Mouse (Mus musculus): ENCODE measurements around the gene Cpne2. TPM values are rescaled to one million over a fixed set of nuclear protein-coding genes. Genes with fewer than 3 reads are reported as not detected.

The Cpne2 gene
- polyA plus RNA-seq, 1 experiment from 2014 or later = 5.8 TPM

DNA sequence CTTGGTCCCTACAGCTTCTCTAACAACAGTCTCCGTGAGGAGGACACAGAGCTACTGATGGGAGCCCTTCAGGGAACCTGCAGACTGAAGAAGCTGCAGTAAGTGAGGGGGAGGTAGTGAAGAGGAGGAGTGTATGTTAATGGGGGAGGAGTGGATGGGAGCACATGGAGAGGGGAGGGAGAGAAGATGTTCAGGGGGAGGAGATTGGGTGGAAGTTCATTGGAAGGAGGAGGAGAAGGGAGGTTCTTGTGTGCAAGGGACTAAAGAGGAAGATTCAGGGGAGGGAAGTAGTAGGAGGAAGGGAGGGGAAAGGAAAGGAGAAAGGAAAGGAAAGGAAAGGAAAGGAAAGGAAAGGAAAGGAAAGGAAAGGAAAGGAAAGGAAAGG is 16.6 kb upstream of the Cpne2 start:
- WGBS = 47% methylated on average over 1 of the region's 1 CpGs
- Histone ChIP-seq H3K9ac (ENCODE audit: low read length) (no peak overlapping the region), H3K36me3 (ENCODE audit: control insufficient read depth, insufficient read depth) (no peaks in the 10 kb centered on the region), H3K4me3 (ENCODE audit: low read length) (no peak overlapping the region), H3K4me1 (ENCODE audit: control insufficient read depth, insufficient read depth, low read length) (no peaks in the 10 kb centered on the region), H3K27ac (ENCODE audit: low read length) (no peak overlapping the region), H3K9me3 (replicated peaks; ENCODE audit: control insufficient read depth, low read length) (no peaks in the 10 kb centered on the region), H3K27me3 (ENCODE audit: control insufficient read depth, insufficient read depth, low read length) (peaks cover 5% of the 10 kb centered on the region; the same call in 1 of the 2 replicates), H3K4me2 (ENCODE audit: low read depth, low read length) (no peak overlapping the region)
- ATAC-seq (replicated peaks; ENCODE audit: extremely low read depth, insufficient read depth, low FRiP score) = no peak

DNA sequence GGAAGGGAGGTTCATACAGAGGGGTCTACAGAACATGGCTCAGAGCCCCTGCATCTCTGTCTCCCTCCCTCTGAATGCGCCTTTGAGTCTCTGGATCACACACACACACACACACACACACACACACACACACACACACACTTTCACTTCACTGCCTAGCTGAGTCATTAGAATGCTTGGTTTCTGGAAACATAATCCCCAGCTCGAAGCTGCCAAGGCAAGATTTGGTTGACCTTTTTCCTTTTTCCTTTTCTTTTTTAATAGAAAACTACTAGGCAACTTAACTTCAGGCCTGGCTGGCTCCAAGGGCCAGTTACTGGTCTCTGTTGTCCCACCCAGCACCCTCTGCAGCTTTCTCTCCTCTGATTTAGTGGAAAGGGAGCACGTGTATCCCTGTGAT is 16.0 kb upstream of the Cpne2 start:
- no peak overlapping the region for H3K27ac ChIP-seq (ENCODE audit: low read length)
- H3K27me3 ChIP-seq (ENCODE audit: control insufficient read depth, insufficient read depth, low read length) = peaks cover 5% of the 10 kb centered on the region; the same call in 1 of the 2 replicates
- WGBS = 62% methylated on average over 3 of the region's 3 CpGs
- H3K9me3 ChIP-seq (replicated peaks; ENCODE audit: control insufficient read depth, low read length) = no peaks in the 10 kb centered on the region
- no peak for ATAC-seq (replicated peaks; ENCODE audit: extremely low read depth, insufficient read depth, low FRiP score)
- H3K4me3 ChIP-seq (ENCODE audit: low read length) = no peak overlapping the region
- H3K9ac ChIP-seq (ENCODE audit: low read length) = no peak overlapping the region
- H3K4me2 ChIP-seq (ENCODE audit: low read depth, low read length) = no peak overlapping the region
- H3K4me1 ChIP-seq (ENCODE audit: control insufficient read depth, insufficient read depth, low read length) = no peaks in the 10 kb centered on the region
- H3K36me3 ChIP-seq (ENCODE audit: control insufficient read depth, insufficient read depth) = no peaks in the 10 kb centered on the region

DNA sequence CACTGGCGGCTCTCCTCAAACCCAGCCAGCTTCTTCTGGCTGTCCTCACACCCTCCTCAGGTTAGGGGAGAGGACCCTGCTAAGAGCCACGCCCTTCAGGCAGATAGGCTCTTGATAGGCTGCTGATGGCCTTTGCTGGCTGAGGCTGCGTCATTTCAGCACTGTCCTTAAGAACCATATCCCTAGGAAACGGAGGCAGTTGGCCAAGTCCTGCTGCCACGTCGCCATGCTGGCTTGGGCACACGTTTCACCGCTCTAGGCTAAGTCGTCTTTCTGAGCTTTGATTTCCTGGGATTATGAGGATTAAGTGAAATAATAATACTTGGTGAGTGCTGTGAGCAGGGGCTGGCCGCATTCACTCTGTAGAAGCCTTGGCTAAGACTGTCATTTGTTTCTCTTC is 14.5 kb upstream of the Cpne2 start:
- Histone ChIP-seq H3K27me3 (ENCODE audit: control insufficient read depth, insufficient read depth, low read length) (peaks cover 5% of the 10 kb centered on the region; the same call in 1 of the 2 replicates), H3K4me1 (ENCODE audit: control insufficient read depth, insufficient read depth, low read length) (no peaks in the 10 kb centered on the region)
- ATAC-seq (replicated peaks; ENCODE audit: extremely low read depth, insufficient read depth, low FRiP score) = no peak

DNA sequence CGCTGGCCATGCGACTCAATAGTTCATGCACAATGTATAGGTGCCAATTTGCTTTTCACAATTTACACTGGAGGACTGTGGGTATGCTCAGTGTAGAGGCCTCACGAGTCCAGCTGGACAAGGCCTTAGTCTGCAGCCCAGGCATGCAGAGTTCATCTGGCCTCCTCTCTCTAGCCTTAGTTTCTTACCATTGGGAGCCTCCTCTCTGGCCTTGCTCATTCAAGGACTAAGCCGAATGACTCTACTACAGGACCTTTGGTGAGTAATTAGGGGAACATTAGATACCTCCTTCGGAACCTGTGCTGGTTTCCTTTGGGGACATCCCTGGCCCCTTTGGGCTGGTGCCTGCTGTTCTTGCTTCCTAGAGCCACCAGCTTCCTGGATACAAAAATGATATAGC is 13.8 kb upstream of the Cpne2 start:
- Histone ChIP-seq H3K27me3 (ENCODE audit: control insufficient read depth, insufficient read depth, low read length) (peaks cover 5% of the 10 kb centered on the region; the same call in 1 of the 2 replicates), H3K4me1 (ENCODE audit: control insufficient read depth, insufficient read depth, low read length) (no peaks in the 10 kb centered on the region), H3K36me3 (ENCODE audit: control insufficient read depth, insufficient read depth) (no peaks in the 10 kb centered on the region), H3K9ac (ENCODE audit: low read length) (no peak overlapping the region), H3K4me2 (ENCODE audit: low read depth, low read length) (no peak overlapping the region), H3K4me3 (ENCODE audit: low read length) (no peak overlapping the region), H3K9me3 (replicated peaks; ENCODE audit: control insufficient read depth, low read length) (no peaks in the 10 kb centered on the region), H3K27ac (ENCODE audit: low read length) (no peak overlapping the region)
- whole genome bisulfite sequencing = 88% methylated on average over 5 of the region's 5 CpGs
- ATAC-seq (replicated peaks; ENCODE audit: extremely low read depth, insufficient read depth, low FRiP score) = no peak

More for the DNA sequence above, 14.5 kb upstream of the Cpne2 start:
- H3K9ac ChIP-seq (ENCODE audit: low read length) = no peak overlapping the region
- WGBS = 65% methylated on average over 10 of the region's 10 CpGs
- H3K4me2 ChIP-seq (ENCODE audit: low read depth, low read length) = no peak overlapping the region
- H3K9me3 ChIP-seq (replicated peaks; ENCODE audit: control insufficient read depth, low read length) = no peaks in the 10 kb centered on the region
- H3K36me3 ChIP-seq (ENCODE audit: control insufficient read depth, insufficient read depth) = no peaks in the 10 kb centered on the region
- no peak overlapping the region for H3K27ac ChIP-seq (ENCODE audit: low read length)
- H3K4me3 ChIP-seq (ENCODE audit: low read length) = no peak overlapping the region

DNA sequence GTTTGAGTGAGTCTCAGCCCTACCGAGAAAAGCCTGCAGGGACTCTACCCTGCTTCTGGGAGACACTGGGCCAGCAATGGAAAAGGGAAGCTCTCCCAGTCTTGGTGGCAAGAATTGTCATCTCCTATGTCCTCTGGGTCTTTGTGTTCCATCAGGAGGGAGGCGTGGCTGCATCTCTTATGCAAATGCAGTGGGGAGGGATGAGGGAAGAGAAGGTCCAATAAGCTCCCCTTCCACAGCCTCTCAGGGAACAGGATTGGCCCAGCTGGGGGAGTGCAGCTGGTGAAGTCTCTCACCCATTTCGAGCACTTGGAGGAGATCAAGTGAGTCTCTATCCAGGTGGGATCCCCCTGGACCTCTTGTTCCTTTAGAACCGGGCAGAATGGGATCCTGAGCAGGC is 11.3 kb upstream of the Cpne2 start:
- Histone ChIP-seq H3K36me3 (ENCODE audit: control insufficient read depth, insufficient read depth) (no peaks in the 10 kb centered on the region), H3K9me3 (replicated peaks; ENCODE audit: control insufficient read depth, low read length) (no peaks in the 10 kb centered on the region), H3K4me3 (ENCODE audit: low read length) (no peak overlapping the region), H3K27me3 (ENCODE audit: control insufficient read depth, insufficient read depth, low read length) (peaks cover 5% of the 10 kb centered on the region; the same call in 1 of the 2 replicates), H3K4me1 (ENCODE audit: control insufficient read depth, insufficient read depth, low read length) (no peaks in the 10 kb centered on the region), H3K9ac (ENCODE audit: low read length) (no peak overlapping the region), H3K4me2 (ENCODE audit: low read depth, low read length) (no peak overlapping the region), H3K27ac (ENCODE audit: low read length) (no peak overlapping the region)
- 48% methylated on average over 4 of the region's 4 CpGs for WGBS
- ATAC-seq (replicated peaks; ENCODE audit: extremely low read depth, insufficient read depth, low FRiP score) = no peak

DNA sequence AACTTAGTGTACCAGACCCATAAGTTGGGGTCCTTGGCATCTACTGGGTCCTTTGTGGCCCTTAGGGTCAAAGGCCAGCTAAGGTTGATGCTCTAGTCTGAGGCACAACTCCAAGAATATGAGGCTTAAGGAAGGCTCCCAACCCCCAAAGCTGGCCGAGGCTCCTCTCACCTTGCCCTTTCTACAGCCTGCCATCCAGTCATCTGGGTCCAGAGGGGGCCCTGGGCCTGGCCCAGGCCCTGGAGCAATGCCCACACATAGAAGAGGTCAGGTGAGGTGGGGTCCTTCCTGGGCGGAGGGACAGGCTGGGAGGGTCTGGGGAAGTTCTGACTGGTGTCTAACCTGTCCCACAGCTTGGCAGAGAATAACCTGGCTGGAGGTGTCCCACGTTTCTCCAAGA is 10.3 kb upstream of the Cpne2 start:
- H3K36me3 ChIP-seq (ENCODE audit: control insufficient read depth, insufficient read depth) = no peaks in the 10 kb centered on the region
- H3K4me2 ChIP-seq (ENCODE audit: low read depth, low read length) = no peak overlapping the region
- peaks cover 5% of the 10 kb centered on the region; the same call in 1 of the 2 replicates for H3K27me3 ChIP-seq (ENCODE audit: control insufficient read depth, insufficient read depth, low read length)
- H3K27ac ChIP-seq (ENCODE audit: low read length) = no peak overlapping the region
- H3K4me3 ChIP-seq (ENCODE audit: low read length) = no peak overlapping the region
- no peak for ATAC-seq (replicated peaks; ENCODE audit: extremely low read depth, insufficient read depth, low FRiP score)
- WGBS = 58% methylated on average over 3 of the region's 3 CpGs
- H3K9ac ChIP-seq (ENCODE audit: low read length) = no peak overlapping the region
- H3K4me1 ChIP-seq (ENCODE audit: control insufficient read depth, insufficient read depth, low read length) = no peaks in the 10 kb centered on the region
- H3K9me3 ChIP-seq (replicated peaks; ENCODE audit: control insufficient read depth, low read length) = no peaks in the 10 kb centered on the region

DNA sequence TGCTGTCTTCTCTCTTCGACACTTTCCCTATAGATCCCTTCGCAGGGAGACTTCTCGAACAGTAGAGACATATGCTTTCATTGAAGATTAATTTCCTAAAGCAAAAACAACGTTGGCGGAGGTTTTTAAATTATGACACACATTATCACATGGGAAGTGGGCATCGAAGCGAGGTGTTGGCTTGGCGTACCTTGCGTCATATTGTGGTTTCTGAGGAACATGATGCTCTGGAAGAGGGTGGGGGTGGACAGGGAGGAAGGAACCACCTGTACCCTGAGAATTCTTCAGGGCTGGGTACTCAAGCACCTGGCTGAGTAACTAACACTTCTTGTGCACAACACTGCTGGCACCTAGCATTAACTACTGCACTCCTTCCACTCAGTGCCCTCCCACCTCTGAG is 8.2 kb upstream of the Cpne2 start:
- Histone ChIP-seq H3K27me3 (ENCODE audit: control insufficient read depth, insufficient read depth, low read length) (no peaks in the 10 kb centered on the region), H3K4me3 (ENCODE audit: low read length) (no peak overlapping the region), H3K9me3 (replicated peaks; ENCODE audit: control insufficient read depth, low read length) (no peaks in the 10 kb centered on the region), H3K36me3 (ENCODE audit: control insufficient read depth, insufficient read depth) (no peaks in the 10 kb centered on the region), H3K27ac (ENCODE audit: low read length) (no peak overlapping the region), H3K9ac (ENCODE audit: low read length) (no peak overlapping the region), H3K4me1 (ENCODE audit: control insufficient read depth, insufficient read depth, low read length) (no peaks in the 10 kb centered on the region), H3K4me2 (ENCODE audit: low read depth, low read length) (no peak overlapping the region)
- ATAC-seq (replicated peaks; ENCODE audit: extremely low read depth, insufficient read depth, low FRiP score) = no peak
- WGBS = 78% methylated on average over 9 of the region's 9 CpGs

DNA sequence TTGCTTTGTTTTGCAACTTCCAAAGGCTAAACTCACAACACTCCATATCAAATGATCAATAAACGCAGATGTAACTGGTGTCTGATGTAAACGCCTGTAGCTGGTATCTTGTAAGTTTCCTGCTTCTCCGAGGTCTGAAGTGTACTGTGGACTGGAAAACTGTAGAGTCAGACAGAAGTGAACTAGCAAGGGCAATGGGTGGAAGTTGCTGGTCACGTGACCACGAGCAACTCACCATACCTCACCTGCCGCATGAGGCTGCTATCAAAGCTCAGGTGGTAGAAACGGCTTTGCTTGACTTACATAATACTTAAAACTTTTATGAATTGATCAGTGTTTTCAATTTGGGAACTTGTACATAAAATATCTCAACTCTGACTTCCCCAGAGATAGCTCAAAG is 5.6 kb upstream of the Cpne2 start:
- Histone ChIP-seq H3K27ac (ENCODE audit: low read length) (no peak overlapping the region), H3K4me2 (ENCODE audit: low read depth, low read length) (no peak overlapping the region), H3K27me3 (ENCODE audit: control insufficient read depth, insufficient read depth, low read length) (peaks cover 7% of the 10 kb centered on the region; the same call in 1 of the 2 replicates), H3K4me1 (ENCODE audit: control insufficient read depth, insufficient read depth, low read length) (no peaks in the 10 kb centered on the region; the same call in 1 of the 2 replicates), H3K9ac (ENCODE audit: low read length) (no peak overlapping the region), H3K9me3 (replicated peaks; ENCODE audit: control insufficient read depth, low read length) (no peaks in the 10 kb centered on the region), H3K36me3 (ENCODE audit: control insufficient read depth, insufficient read depth) (no peaks in the 10 kb centered on the region), H3K4me3 (ENCODE audit: low read length) (no peak overlapping the region)
- WGBS = 75% methylated on average over 7 of the region's 7 CpGs
- no peak for ATAC-seq (replicated peaks; ENCODE audit: extremely low read depth, insufficient read depth, low FRiP score)

DNA sequence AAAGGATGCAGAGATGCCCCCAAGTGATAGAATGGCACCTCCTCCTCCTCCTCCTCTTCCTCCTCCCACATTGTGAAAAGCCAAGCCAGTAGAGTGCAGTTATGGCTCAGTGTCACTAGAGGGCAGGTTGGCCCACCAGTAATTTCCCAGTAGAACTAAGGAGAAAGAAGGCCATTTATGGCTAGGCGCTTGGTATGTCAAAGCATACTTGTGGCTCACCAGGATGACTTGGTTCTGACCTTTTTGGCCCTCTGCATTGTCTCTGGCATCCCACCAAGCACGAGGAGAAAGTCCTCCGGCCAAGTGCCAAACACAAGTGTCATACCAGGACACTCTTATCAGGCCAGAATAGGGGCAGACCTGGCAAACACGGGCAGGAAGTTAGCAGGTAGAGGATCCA is 4.5 kb upstream of the Cpne2 start:
- Histone ChIP-seq H3K4me2 (ENCODE audit: low read depth, low read length) (no peak overlapping the region), H3K27ac (ENCODE audit: low read length) (no peak overlapping the region), H3K4me3 (ENCODE audit: low read length) (no peak overlapping the region), H3K4me1 (ENCODE audit: control insufficient read depth, insufficient read depth, low read length) (peaks cover 4% of the 10 kb centered on the region; the same call in 1 of the 2 replicates), H3K9ac (ENCODE audit: low read length) (no peak overlapping the region), H3K36me3 (ENCODE audit: control insufficient read depth, insufficient read depth) (no peaks in the 10 kb centered on the region), H3K27me3 (ENCODE audit: control insufficient read depth, insufficient read depth, low read length) (peaks cover 9% of the 10 kb centered on the region; the same call in 1 of the 2 replicates), H3K9me3 (replicated peaks; ENCODE audit: control insufficient read depth, low read length) (no peaks in the 10 kb centered on the region)
- 29% methylated on average over 4 of the region's 4 CpGs for WGBS
- no peak for ATAC-seq (replicated peaks; ENCODE audit: extremely low read depth, insufficient read depth, low FRiP score)

Measured in heart, embryonic 16.5 days (tissue).